Mouse (Mus musculus) left cerebral cortex, postnatal 14 days (tissue): ENCODE measurements around the gene Yeats2. TPM values are rescaled to one million over a fixed set of nuclear protein-coding genes. Genes with fewer than 3 reads are reported as not detected.

Experiments
- DNase-seq, 2 experiments: peaks; one replicate each; pipeline ENCODE4 v3.0.0; 2021 to 2022; ENCODE audit warnings: low spot score in 2 of 2, mixed read lengths in 1 of 2
- intact Hi-C: fragments of 180-260 bp; cut with DNase I; formaldehyde crosslinking; loops from one replicate; pipeline ENCODE4 v1.15.1; 2025
- total RNA-seq, 2 experiments: library from RNA; stranded (reverse); gene quantifications; 2 replicates each; pipeline ENCODE4 v1.2.3; 2021

The Yeats2 gene
- total RNA-seq, 2 experiments from 2014 or later: 36.3 to 39.0 TPM

- peak in 1 of 2 experiments; percentile 57 for DNase-seq
- intact Hi-C loops: no loop called here
Measured at GRCm38 (mm10) chr16:20248442-20249174, 107.7 kb downstream of the Yeats2 start.

GRCm38 (mm10) chr16:20257926-20258325 lies 117.1 kb downstream of the Yeats2 start:
- DNase-seq: no peak
- intact Hi-C loops: no loop called here

GRCm38 (mm10) chr16:20265089-20265488 lies 124.2 kb downstream of the Yeats2 start:
- intact Hi-C loops: no loop called here
- no peak for DNase-seq

GRCm38 (mm10) chr16:20271339-20271738 lies 130.5 kb downstream of the Yeats2 start:
- no peak for DNase-seq
- intact Hi-C loops: no loop called here

- DNase-seq: no peak
- intact Hi-C loops: no loop called here
Measured at GRCm38 (mm10) chr16:20272994-20273393, 132.1 kb downstream of the Yeats2 start.

GRCm38 (mm10) chr16:20279395-20279794 lies 138.5 kb downstream of the Yeats2 start:
- no peak for DNase-seq
- intact Hi-C loops: no loop called here

GRCm38 (mm10) chr16:20280238-20280637 lies 139.4 kb downstream of the Yeats2 start:
- intact Hi-C loops: loop anchor here (10.0 kb wide), 1 partner anchor 45 kb away; no protein-coding TSS in a partner anchor

More at GRCm38 (mm10) chr16:20280238-20280637, 139.4 kb downstream of the Yeats2 start:
- DNase-seq: no peak

Other genes with a start within 250 kb of the Yeats2 start
- gene Klhl6, start 158.0 kb upstream of the Yeats2 start, total RNA-seq: 1 to 10 TPM; 1.6 to 2.3 TPM
- gene Klhl24, start 43.5 kb upstream of the Yeats2 start, total RNA-seq: 10 to 100 TPM; 74.9 to 86.0 TPM
- gene Map6d1, start 100.3 kb downstream of the Yeats2 start, total RNA-seq: 10 to 100 TPM; 43.6 to 47.6 TPM
- 10 to 100 TPM; 62.2 to 63.4 TPM for gene Parl, start 161.3 kb downstream of the Yeats2 start, total RNA-seq
- not detected for gene Cyp2ab1, start 184.3 kb downstream of the Yeats2 start, total RNA-seq